Mouse (Mus musculus) limb, embryonic 12.5 days (tissue): ENCODE results near the gene Cfap157. TPM values are rescaled to one million over a fixed set of nuclear protein-coding genes. Genes with fewer than 3 reads are reported as not detected.

Source experiments
- ATAC-seq: fragments of 200-750 bp; cut with Nextera tagmentation; 2 replicates; pipeline ENCODE4 v1.8.0; 2017; ENCODE audit warnings: low read depth, moderate TSS enrichment; ENCODE audit not compliant: insufficient number of reproducible peaks, insufficient read depth, low FRiP score, low TSS enrichment
- H3K27ac ChIP-seq: fragments of 300-500 bp; sonication (generic); 2 replicates; pipeline ENCODE4 v1.5.1; 2016; ENCODE audit warnings: mild to moderate bottlenecking, moderate library complexity
- H3K27me3 ChIP-seq: fragments of 300-500 bp; sonication (generic); 2 replicates; pipeline ENCODE4 v1.6.1; 2016; ENCODE audit warnings: mild to moderate bottlenecking, moderate library complexity
- H3K36me3 ChIP-seq: fragments of 300-500 bp; sonication (generic); 2 replicates; pipeline ENCODE4 v1.6.1; 2016; ENCODE audit warnings: mild to moderate bottlenecking, moderate library complexity
- H3K4me1 ChIP-seq: fragments of 300-500 bp; sonication (generic); replicated peaks from 2 replicates; pipeline ENCODE4 v1.6.1; 2016
- H3K4me2 ChIP-seq: fragments of 300-500 bp; sonication (generic); 2 replicates; pipeline ENCODE4 v1.6.1; 2016; ENCODE audit warnings: mild to moderate bottlenecking, moderate library complexity
- H3K4me3 ChIP-seq: fragments of 300-500 bp; sonication (generic); replicated peaks from 2 replicates; pipeline ENCODE4 v1.5.1; 2016; ENCODE audit warnings: mild to moderate bottlenecking
- H3K9ac ChIP-seq: fragments of 300-500 bp; sonication (generic); replicated peaks from 2 replicates; pipeline ENCODE4 v1.6.1; 2016; ENCODE audit warnings: mild to moderate bottlenecking, moderate library complexity
- H3K9me3 ChIP-seq: fragments of 300-500 bp; sonication (generic); 2 replicates; pipeline ENCODE4 v1.6.1; 2016; ENCODE audit warnings: mild to moderate bottlenecking, moderate library complexity
- WGBS: fragments of 180-500 bp; shearing (Covaris S2); methylation state at CpG from one replicate; pipeline ENCODE4 v1.1.7; 2016; 5-methylcytosine and 5-hydroxymethylcytosine counted together
- polyA plus RNA-seq: library from polyadenylated mRNA; unstranded; fragments of >200 nt; fragmentation: Nextera tagmentation; extraction: Ambion mirVana; gene quantifications from 2 replicates; pipeline ENCODE4 v1.2.1, GENCODE M21; 2016

The Cfap157 gene
- 0.35 and 1.2 TPM in 2 replicates for polyA plus RNA-seq

DNA sequence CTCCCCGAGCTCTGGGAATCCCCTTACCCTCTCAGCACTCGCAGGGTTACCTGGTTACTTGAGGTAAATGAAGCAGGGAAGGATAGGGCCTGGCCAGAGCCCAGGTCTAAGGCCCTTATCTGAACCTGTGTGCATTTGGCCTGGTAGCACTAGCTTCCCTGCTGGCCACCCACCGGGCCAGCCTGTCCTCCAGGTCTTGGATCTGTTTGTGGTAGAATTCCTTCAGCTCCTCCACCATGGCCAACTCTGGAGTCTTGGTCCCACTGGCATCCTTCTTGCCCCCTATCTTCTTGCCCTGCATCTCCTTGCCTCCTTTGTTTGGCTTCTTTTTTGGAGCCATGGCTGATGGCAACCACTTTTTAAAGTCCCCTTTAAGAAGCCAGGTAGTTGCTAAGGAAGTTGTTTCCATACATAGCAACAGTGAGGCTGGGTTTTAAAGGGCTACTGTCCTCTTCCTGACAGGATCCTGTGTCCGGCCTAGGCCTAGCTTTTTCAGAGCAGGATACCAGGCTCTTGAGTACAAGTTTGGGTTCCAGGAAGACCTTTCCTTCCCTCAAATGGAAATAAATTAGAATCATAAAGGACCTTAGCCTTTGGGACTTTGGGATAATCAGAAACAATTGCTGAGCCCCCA, at the start of gene Cfap157:
Gene Cfap157 (minus strand): TSS at position 381 of the 634 bp plus-strand sequence.
- Histone ChIP-seq H3K27ac (0 out of 2 replicates have a peak within 1 kb of the TSS, but pooled peaks have one; percentile 9), H3K4me1 (peaks cover 6% of the 10 kb centered on the region; the same call in 1 of the 2 replicates), H3K9me3 (no peaks in the 10 kb centered on the region)

DNA sequence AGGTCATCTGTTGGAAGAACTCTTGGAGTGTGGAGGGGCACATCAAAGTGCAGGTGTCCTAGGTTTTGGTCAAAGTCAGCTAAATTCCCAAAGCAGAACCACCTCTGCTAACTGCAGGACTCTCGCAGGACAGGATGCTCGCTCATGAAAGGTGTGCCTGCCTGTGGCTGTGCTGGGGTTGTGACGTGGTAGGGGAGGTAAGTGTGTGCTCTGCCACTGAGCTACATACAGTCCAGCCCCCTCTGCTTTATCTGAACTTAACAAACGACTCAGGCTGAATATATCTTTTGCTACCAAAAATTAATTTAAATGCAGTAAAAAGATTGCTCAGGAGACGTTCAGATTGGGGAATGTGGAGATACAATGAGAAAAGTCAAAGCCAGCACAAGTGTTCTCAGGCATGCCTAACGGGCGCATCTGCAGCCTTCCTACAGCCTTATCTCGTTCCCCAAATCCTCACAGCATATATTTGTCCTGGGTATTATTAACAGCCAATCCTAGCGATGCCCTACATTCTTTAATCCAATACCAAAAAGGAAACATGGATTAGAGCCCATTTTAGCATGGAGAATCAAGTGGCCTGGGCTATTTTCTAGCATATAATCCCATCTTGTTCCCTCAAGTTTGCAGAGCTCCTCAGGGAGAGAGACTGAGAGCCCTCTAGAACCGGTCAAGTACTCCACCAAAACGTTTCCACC, 44.9 kb upstream of the Cfap157 start:
- Histone ChIP-seq H3K9me3 (no peaks in the 10 kb centered on the region), H3K9ac (no peak overlapping the region), H3K27ac (no peak overlapping the region), H3K36me3 (no peaks in the 10 kb centered on the region), H3K4me3 (no peak overlapping the region), H3K4me2 (no peak overlapping the region), H3K27me3 (no peaks in the 10 kb centered on the region), H3K4me1 (peaks cover 10% of the 10 kb centered on the region)
- ATAC-seq, result no peak
- 79% methylated on average over 11 of the region's 11 CpGs for WGBS

More for the DNA sequence above, at the start of gene Cfap157:
- Histone ChIP-seq H3K9ac (no peak within 1 kb of the TSS), H3K4me2 (no peak within 1 kb of the TSS), H3K27me3 (no peaks in the 10 kb centered on the region; the same call in 1 of the 2 replicates), H3K36me3 (no peaks in the 10 kb centered on the region), H3K4me3 (no peak within 1 kb of the TSS)
- ATAC-seq, result no peak
- 58% methylated on average over 4 of the region's 4 CpGs for WGBS

DNA sequence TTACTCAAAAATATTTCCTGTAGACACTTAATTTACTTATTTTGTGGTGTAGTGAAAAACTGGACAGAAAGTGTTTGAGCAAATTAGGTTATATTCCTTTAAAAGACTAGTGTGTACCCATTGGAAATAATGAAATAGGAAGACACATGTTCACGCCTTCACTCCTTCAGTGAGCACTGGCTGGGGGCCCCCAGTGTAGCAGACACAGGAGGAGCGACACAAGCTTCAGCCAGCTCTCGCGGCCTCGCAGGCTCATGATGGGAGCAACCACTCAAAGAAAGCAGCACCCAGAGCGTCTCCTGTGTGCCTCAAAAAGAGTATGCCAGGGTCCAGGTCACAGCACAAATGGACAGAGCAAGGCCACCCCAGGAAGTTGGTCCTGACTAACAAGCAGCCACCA, 41.6 kb upstream of the Cfap157 start:
- H3K9ac ChIP-seq, result no peak overlapping the region
- H3K9me3 ChIP-seq, result no peaks in the 10 kb centered on the region
- no peak for ATAC-seq
- peaks cover 16% of the 10 kb centered on the region for H3K4me1 ChIP-seq
- H3K36me3 ChIP-seq, result 0 out of 2 replicates have a peak, but pooled peaks cover 5% of the 10 kb centered on the region
- H3K4me2 ChIP-seq, result no peak overlapping the region
- no peak overlapping the region for H3K27ac ChIP-seq
- H3K27me3 ChIP-seq, result no peaks in the 10 kb centered on the region
- no peak overlapping the region for H3K4me3 ChIP-seq
- 85% methylated on average over 6 of the region's 6 CpGs for WGBS

DNA sequence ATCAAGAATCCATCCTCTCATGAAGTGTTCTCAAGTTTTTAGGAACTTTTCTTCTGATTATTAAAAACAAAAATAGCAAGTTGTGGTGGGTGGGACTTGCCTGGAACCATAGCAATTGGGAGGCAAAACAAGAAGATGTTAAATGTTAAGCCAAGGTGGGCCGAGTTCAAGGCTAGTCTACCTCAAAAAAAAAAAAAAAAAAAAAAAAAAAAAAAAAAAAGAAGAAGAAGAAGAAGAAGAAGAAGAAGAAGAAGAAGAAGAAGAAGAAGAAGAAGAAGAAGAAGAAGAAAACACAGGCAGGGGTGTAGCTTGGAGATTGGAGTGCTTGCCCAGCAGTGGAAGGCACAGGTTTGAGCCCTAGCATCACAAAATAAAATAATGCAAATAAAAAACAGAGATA, 40.5 kb upstream of the Cfap157 start:
- no peaks in the 10 kb centered on the region for H3K9me3 ChIP-seq
- H3K4me3 ChIP-seq, result no peak overlapping the region
- H3K36me3 ChIP-seq, result 0 out of 2 replicates have a peak, but pooled peaks cover 5% of the 10 kb centered on the region
- H3K9ac ChIP-seq, result no peak overlapping the region
- WGBS, result 88% methylated on average over 1 of the region's 1 CpGs
- ATAC-seq, result no peak
- H3K4me1 ChIP-seq, result peaks cover 16% of the 10 kb centered on the region
- no peaks in the 10 kb centered on the region for H3K27me3 ChIP-seq
- H3K4me2 ChIP-seq, result no peak overlapping the region
- H3K27ac ChIP-seq, result peak overlapping the region; percentile 47; the same call in 1 of the 2 replicates

DNA sequence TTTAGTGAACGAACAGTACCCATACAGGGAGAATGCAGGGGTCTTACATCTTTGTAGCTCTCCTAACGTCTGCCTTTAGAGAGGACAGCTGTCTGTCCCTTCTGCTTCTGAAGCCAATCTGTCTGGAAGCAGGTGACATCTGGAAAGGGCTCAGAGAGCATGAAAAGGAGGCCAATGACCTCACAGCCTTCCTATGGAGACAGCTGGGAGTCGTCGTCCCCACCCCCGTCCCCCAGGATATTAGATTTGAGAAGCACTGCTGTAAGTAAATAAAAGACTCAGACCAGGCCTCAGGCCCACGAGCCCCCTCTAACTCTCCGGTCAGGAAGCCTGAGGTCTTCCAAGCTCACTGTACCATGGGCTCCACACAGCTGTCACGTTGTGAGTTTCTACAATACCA, 40.0 kb upstream of the Cfap157 start:
- peak; percentile 61; the same call in 1 of the 2 replicates for ATAC-seq
- H3K9ac ChIP-seq, result no peak overlapping the region

DNA sequence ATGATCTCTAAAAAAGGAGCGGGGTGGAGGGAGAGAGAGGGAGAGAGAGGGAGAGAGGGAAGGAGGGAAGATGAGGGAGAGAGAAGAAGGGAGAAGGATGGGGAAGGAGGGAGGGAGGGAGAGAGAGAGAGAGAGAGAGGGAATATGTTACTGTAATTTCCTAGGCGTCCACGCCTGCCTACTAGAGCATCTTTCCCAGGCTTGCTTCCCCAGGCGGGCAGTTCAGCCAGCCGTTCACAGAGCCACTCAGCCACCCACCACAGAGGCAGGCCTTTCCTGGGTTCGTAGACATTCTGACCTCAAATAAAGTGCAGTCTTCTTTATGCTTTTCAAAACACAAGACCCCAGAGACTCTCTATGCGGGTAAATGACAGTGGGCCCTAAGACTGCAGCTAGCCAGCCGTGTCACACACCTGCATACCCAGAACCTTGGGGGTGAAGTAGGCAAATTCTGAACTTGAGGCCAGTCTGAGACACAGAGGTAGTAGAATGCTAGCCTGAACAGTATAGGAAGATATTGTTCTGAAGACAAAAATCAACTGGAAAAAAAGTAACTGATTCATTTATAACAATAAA, 39.4 kb upstream of the Cfap157 start:
- Histone ChIP-seq H3K4me2 (no peak overlapping the region), H3K9me3 (no peaks in the 10 kb centered on the region), H3K27me3 (no peaks in the 10 kb centered on the region), H3K27ac (peak overlapping the region; percentile 1; the same call in 1 of the 2 replicates), H3K36me3 (0 out of 2 replicates have a peak, but pooled peaks cover 5% of the 10 kb centered on the region), H3K4me3 (no peak overlapping the region), H3K9ac (peak overlapping the region; percentile 18; the same call in 1 of the 2 replicates), H3K4me1 (peaks cover 16% of the 10 kb centered on the region)
- WGBS, result 59% methylated on average over 8 of the region's 8 CpGs
- no peak for ATAC-seq

More for the DNA sequence above, 40.0 kb upstream of the Cfap157 start:
- WGBS, result 37% methylated on average over 8 of the region's 8 CpGs
- Histone ChIP-seq H3K4me3 (no peak overlapping the region), H3K27ac (peak overlapping the region; percentile 47; the same call in 1 of the 2 replicates), H3K9me3 (no peaks in the 10 kb centered on the region), H3K36me3 (0 out of 2 replicates have a peak, but pooled peaks cover 5% of the 10 kb centered on the region), H3K27me3 (no peaks in the 10 kb centered on the region), H3K4me1 (peaks cover 16% of the 10 kb centered on the region), H3K4me2 (no peak overlapping the region)

DNA sequence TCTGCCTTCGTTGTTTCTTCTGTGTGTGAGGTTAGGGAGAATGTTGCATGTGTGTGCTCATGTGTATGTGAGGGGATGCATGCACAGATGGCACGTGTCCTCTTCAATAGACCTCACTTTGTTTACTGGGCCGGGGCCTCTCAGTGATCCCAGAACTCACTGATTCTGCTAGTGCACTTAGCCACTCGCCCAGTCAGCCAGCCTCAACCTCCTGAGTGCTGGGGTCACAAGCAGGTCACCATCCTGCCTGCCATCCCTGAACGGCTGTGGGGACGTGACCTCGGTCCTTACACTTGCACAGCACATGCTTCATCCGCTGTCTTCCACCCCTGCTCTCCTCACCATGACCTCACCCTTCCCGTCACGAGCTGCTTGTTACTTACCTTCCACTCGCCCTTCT, 38.9 kb upstream of the Cfap157 start:
- Histone ChIP-seq H3K4me3 (no peak overlapping the region), H3K4me1 (peaks cover 17% of the 10 kb centered on the region), H3K9ac (peak overlapping the region; percentile 18; the same call in 1 of the 2 replicates), H3K27me3 (no peaks in the 10 kb centered on the region), H3K4me2 (no peak overlapping the region), H3K9me3 (no peaks in the 10 kb centered on the region), H3K27ac (peak overlapping the region; percentile 1; the same call in 1 of the 2 replicates), H3K36me3 (0 out of 2 replicates have a peak, but pooled peaks cover 5% of the 10 kb centered on the region)
- 40% methylated on average over 11 of the region's 11 CpGs for WGBS
- ATAC-seq, result no peak

DNA sequence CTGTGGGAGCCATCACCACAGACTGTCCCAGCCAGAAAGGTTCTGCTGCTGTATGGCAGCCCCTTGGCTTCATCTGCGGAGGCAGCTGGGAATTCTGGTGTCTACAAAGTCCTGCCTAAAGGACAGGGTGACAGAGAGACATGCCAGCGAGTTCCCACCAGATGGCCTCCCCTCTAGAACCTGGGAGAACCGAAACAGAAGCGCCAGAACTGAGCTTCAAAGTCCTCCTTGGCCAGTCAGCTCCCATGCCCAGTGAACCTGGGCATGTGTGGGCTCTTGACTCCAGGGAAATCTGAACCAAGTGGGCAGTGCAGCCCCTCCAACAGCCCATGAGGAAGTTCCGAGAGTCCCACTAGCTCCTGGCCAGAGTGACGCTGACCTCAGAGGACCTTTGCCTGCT, 38.4 kb upstream of the Cfap157 start:
- Histone ChIP-seq H3K9me3 (no peaks in the 10 kb centered on the region), H3K9ac (no peak overlapping the region), H3K36me3 (0 out of 2 replicates have a peak, but pooled peaks cover 5% of the 10 kb centered on the region), H3K4me2 (no peak overlapping the region), H3K27ac (no peak overlapping the region), H3K27me3 (no peaks in the 10 kb centered on the region), H3K4me3 (no peak overlapping the region), H3K4me1 (peaks cover 23% of the 10 kb centered on the region)
- WGBS, result 73% methylated on average over 6 of the region's 6 CpGs
- no peak for ATAC-seq

DNA sequence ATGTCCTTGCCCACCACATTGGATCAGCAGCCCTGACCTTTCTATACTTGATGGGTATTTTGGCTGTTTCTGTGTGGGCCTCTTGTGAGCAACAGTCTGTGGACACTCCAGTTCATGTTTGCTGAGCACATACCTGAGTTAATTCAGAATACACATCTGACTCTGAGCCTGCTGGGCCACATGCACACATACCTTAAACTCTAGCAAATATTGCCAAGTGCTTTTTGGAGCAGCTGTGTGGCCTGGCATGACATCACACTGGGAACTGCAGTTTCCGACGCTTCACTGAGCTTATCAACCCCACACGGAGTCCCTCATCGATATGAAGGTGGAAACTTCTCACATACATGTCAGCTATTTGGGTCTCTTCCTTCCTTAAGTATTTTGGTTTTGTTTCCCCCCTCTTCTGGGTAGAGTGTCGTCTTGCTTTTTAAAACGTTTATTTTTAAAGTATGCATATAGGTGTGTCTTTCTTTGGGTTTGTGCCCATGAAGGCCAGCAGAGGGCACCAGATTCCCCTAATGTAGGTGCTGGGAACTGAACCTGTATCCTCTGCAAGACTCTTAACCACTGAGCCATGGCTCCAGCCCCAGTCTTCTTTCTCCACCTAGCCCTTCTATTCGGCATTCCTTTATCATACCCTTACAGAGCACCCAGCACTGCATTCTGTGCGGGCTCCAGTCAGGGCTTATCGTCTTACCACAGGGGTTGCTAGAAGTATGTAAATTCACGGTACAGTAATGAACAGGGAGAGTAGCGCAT, 37.0 kb upstream of the Cfap157 start:
- Histone ChIP-seq H3K9me3 (no peaks in the 10 kb centered on the region), H3K9ac (no peak overlapping the region), H3K36me3 (0 out of 2 replicates have a peak, but pooled peaks cover 5% of the 10 kb centered on the region), H3K27me3 (no peaks in the 10 kb centered on the region), H3K4me2 (no peak overlapping the region), H3K4me3 (no peak overlapping the region), H3K27ac (no peak overlapping the region), H3K4me1 (peaks cover 34% of the 10 kb centered on the region)
- whole genome bisulfite sequencing, result 71% methylated on average over 11 of the region's 11 CpGs
- no peak for ATAC-seq

DNA sequence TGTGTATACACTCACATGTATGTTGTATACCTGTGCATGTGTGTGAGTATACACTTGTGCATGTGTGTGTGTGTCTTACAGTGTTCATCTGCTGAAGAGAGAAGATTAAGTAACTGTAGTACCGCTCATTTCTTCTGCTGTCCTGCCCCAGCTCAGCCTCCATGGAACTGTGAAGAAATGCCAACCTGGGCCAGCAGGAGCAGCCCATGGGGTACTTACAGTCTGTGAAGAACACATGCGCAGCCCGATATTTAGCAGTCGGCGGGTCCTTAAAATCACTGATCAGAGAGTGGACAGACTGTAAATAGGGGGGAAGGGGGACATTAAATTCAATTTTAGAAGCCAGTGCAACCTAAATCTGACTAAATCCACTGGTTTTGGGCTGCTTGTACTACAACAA, 34.0 kb upstream of the Cfap157 start:
- peaks cover 29% of the 10 kb centered on the region for H3K4me1 ChIP-seq
- no peaks in the 10 kb centered on the region for H3K9me3 ChIP-seq
- no peak overlapping the region for H3K4me2 ChIP-seq
- peaks cover 23% of the 10 kb centered on the region; the same call in 1 of the 2 replicates for H3K36me3 ChIP-seq
- H3K9ac ChIP-seq, result no peak overlapping the region
- 93% methylated on average over 5 of the region's 5 CpGs for WGBS
- ATAC-seq, result no peak
- H3K27ac ChIP-seq, result no peak overlapping the region; the same call in 1 of the 2 replicates
- no peak overlapping the region for H3K4me3 ChIP-seq
- H3K27me3 ChIP-seq, result no peaks in the 10 kb centered on the region
